Mouse (Mus musculus) activated CD4-positive, CD25-positive, alpha-beta regulatory T cell, adult 9 weeks (primary cell): ENCODE measurements around the gene Gm6760. TPM values are rescaled to one million over a fixed set of nuclear protein-coding genes. Genes with fewer than 3 reads are reported as not detected.

ENCODE experiments used
- polyA plus RNA-seq: library from polyadenylated mRNA; unstranded; fragments of 100-300 nt; shearing (Covaris generic); gene quantifications from one replicate; pipeline ENCODE4 v1.2.1, GENCODE M21; 2017

The Gm6760 gene
- not detected for polyA plus RNA-seq

GRCm38 (mm10) chrX:64152098-64152497 is at the start of gene Gm6760:
Gene Gm6760, minus strand, starts transcription at chrX:64152198.

GRCm38 (mm10) chrX:64173248-64173647 is 21.2 kb upstream of the Gm6760 start, which contains the start of gene 3830417A13Rik:
Gene 3830417A13Rik, plus strand, starts transcription at chrX:64173548.

Other genes starting within 250 kb of the Gm6760 start
- not detected for gene 3830417A13Rik, start 21.4 kb upstream of the Gm6760 start, polyA plus RNA-seq
- gene Slitrk4, start 124.8 kb upstream of the Gm6760 start, polyA plus RNA-seq, result not detected